Mouse (Mus musculus) naive thymus-derived CD4-positive, alpha-beta T cell, adult 2 months (primary cell): Measurements from ENCODE around the gene Unc119.

Source experiments
- DNase-seq: peaks from one replicate; pipeline ENCODE4 v3.0.0-alpha.2; 2011; ENCODE audit warnings: low read depth

The Unc119 gene

GRCm38 (mm10) chr11:78344328-78344889 lies 1.1 kb downstream of the Unc119 start:
- no peak for DNase-seq

DNA sequence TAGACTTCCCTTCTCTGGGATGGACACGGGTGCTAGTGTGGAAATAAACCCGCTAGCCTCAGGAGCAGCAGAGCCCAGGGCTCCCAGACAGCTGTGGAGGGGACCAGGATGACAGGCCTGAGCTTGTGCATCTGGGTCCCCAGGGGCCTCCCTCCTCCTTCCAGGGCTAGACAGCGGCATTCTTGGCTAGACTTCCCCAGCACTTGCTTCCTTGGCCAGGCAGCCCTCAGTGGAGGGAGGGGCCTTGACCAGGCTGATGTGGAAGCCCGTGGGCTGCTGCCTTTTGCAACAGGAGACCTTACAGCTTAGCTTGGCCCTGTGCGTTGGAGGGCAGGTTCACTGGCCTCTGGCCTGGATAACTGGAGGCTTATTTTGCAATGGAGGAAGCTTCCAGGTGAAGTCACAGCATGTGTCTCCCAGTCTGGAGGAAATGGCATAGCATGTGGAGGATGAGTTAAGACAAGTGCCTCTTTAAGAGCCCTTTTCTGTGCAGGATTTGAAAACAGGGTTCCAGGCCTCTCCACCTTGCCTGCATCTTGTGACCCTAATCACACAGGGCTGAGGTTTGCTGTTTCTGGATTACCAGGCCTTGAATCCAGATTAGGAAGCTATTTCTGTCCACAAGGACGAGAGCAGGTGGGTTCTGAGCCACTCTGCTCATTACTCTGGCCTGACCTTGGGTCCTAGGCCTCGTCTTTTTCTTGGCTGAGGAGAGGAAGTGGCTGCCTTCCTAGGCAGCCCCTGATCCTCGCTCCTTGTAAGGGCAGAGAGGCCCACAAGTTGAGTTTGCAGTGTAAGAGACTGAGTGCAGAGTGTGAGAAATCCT lies 1.8 kb downstream of the Unc119 start:
- no peak for DNase-seq

- peak; percentile 58 for DNase-seq
These were observed 2.5 kb downstream of the Unc119 start for GRCm38 (mm10) chr11:78345801-78346200.

DNA sequence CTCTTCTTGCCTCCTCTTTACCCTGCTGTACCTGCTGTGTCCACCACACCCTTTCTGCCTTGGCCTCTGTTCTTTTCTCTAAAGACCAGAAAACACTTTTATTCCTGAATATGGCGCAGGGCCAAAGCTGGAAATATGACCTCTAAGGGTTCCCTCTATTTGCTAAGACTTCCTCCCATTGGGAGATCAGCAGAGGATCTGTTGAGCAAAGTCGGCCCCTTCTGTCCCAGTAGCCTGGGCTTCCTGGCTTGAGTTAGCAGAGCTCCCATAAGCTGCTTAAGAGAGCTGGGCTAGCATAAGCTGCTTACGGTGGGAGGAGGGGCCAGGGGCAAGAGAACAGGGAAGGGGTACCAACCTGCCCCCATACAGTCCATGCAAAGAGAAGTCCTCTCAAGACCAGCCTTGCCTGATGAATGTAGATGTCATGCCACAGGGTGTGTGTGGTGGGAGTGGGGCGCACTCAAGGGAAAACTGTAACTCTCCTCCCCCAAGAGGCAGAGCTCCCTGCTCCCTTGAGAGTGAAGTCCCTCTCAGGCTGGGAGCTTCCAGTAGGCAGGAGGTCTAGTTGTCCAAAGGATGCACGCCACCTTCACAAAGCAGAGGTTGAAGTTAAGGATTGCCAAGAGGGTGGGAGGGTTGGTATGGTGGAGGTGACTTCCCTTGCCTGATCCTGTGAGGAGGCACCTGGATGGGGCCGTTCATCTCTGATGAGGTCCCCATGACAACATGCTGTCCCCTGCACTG lies 3.2 kb downstream of the Unc119 start:
- DNase-seq: no peak

GRCm38 (mm10) chr11:78347070-78347754 lies 3.9 kb downstream of the Unc119 start:
- DNase-seq: peak; percentile 83

DNA sequence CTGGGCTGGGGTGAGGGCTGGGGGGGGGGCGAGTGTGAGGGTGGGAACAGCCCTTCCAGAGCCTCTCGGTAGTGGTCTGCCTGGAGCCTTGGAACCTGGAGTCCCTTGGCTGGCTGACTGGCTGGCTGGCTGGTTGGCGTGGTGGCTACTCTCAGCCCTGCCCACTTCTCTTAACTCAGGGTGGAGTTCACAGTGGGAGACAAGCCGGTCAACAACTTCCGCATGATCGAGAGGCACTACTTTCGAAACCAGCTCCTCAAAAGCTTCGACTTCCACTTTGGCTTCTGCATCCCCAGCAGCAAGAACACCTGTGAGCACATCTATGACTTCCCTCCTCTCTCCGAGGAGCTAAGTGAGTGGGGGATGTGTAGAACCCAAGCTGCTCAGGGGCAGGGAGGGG lies 4.6 kb downstream of the Unc119 start:
- DNase-seq: no peak

DNA sequence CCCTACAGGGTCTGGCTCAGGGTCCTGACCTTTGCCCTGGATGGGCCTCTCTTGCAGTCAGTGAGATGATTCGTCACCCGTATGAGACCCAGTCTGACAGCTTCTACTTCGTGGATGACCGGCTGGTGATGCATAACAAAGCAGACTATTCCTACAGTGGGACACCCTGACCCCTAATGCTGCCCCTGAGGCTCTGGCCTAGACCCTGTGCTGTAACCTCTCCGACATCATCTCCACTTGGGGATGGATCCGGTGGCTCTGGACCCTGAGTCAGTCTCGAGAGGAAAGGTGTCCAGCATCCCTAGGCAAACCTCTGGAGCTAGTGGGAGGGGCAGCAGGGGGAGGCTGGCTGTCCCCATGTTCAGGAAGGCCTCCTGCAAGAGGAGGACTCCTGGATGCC lies 5.2 kb downstream of the Unc119 start:
- DNase-seq: no peak

DNA sequence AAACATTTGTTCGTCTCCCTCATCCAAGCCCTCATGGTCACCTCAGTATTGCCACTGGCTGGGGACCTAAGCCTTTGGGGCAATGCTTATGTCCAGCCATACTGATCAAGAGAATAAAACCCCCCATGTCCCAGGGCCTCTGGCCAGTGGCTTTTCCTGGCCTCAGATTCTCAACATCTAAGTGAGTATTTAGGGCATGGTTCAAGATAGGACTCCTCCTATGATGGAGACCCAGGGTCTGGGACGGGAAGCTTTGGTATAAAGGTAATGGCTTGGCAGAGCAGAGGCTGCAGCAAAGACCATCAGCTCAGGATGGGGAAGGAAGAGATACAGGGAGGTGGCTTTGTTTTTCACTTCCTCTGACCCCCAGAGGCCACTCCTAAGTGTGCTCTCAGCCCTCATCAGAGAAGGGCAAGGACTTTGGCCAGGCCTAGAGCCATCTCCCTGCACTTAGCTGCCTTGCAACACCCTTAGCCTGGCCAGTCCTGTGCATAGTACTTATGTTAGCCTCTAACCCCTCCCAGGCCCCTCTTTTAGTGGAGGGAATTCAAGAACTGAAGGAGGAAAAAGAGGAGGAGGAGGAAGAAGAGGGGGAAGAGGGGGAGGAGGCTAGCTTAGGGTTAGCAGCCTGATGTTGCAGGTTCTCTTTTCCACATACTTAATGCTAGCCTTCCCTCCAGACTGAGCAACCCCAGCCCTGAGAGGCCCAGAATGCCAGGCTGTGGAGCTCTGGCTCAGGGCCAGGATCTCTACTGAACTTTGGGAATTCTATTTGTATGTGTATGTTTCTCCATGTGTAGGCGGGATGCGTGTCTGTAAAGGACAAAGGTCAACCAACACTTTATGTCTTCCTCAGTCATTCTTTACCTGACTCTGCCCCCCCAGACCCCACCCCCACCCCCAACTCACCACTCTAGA lies 6.4 kb downstream of the Unc119 start:
- DNase-seq: no peak

DNA sequence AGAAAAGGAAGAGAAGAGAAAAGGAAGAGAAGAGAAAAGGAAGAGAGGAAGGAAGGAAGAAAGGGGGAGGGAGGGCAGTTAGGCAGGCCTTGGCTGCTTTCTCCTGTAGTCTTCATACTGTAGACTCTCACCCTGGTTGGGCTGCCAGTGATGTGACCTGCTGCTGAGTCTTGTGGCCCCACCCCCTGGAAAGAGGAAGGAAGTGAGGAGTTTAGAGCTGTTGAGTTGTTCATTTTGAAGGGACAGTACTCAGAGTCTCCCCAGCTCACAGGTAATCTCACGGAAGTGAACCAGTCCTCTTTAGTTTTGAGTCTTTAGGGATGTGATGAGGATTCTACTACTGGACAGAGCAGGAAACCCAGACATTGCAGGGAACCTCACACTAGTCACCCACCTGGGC lies 9.8 kb downstream of the Unc119 start:
- DNase-seq: no peak

- no peak for DNase-seq
These were observed 11.6 kb downstream of the Unc119 start for GRCm38 (mm10) chr11:78354905-78355304.

DNA sequence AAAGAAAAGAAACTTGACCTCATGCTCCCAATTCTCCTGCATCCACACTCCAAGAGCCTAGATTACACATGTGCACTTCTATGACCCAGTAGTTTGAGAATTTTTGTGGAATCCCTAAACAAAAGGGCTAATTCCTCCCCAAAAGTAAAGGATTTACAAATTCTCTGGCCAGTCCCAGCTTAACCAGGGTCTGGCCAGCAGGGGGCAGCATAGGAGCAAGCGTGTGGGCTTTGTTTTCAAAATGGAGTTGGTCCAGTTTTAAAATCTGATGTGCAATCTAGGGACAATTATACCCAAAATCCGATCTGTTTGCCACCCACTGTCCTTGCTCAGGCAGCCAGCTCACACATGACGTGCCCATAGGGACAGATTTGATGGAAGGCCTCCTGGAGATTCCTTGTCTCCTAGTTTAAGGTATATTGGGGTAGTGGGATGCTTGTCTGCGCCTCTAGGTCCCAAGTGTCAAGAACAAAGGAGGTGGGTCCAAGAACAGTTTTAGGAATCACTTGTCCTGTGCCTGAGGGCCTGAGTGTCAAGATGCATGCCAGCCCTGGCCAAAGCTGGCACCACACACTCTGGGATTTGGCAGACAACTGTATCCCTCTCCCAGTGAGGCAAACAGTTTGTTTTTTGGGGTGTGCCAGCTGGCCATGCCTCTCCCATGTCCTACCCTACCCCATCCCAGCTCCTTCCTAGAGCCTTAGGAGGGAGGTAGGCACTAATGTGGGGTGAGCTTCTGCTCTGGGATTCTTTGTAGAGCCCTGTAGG lies 12.4 kb downstream of the Unc119 start:
- peak; percentile 82 for DNase-seq

- peak; percentile 66 for DNase-seq
These were observed 15.2 kb downstream of the Unc119 start for GRCm38 (mm10) chr11:78358330-78359007.

DNA sequence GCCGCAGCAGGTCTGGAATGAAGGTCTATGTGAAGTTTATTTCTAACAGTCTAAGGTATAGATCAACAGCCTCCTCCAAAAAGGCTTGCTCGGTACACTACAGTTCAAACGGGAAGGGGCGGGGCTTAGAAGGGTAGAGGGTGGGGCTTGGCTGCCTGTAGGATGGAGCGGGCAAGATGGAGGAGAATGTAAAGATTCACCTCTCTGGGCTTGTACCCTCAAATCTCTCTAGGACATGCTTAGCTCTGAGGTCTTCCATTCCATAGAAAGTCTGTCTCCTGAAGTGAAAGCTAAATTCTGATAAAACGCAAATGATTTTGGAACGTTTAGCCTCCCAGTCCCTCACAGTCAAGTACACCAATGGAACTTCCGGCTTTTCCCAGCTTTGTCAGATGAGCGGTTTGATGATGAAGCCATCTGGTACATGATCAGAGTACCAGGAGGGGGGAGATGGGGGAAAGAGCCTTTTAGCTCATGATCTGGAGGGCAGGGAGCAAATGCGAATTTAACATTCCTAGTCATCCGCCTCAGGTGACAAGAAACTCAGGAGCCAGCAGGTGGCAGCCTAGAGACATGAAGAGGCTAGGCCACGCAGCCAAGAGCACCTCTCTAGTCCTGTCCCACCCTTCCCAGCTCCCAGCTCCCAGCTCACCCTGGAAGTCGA lies 17.0 kb downstream of the Unc119 start:
- peak; percentile 88 for DNase-seq

- DNase-seq: no peak
These were observed 17.5 kb downstream of the Unc119 start for GRCm38 (mm10) chr11:78360789-78361131.

DNA sequence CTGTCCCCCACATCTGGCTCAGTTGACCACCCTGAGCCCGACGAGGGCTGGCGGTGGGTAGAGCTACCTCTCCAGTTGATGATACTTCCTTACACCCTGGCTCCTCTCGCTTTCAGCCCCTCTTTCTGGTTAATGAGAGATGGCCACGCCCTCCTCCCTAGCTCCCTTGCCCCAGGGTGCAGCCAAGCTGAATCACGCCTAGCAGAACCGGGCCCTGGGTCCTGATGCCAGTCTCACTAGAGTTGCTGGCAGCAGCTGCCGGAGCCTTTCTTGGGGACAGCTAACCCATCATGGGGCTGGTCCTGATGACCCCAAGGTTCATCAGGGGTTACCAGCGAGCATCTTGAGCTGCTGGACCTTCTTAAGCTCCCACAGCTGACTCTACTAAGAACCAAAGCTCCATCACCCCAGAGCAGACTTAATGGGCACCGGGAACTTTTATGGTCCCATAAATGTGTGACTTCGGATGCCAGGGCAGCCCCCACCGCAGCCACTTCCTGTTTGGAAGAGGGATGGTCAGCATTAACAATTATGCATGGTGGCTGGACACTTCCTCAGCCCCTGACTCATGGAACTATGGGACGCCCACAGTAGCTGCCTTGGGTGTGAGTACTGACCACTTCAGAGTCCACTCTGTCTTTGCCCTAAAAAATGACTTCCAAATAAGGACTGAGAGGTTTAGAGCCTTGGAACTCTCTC lies 20.2 kb downstream of the Unc119 start:
- no peak for DNase-seq

DNA sequence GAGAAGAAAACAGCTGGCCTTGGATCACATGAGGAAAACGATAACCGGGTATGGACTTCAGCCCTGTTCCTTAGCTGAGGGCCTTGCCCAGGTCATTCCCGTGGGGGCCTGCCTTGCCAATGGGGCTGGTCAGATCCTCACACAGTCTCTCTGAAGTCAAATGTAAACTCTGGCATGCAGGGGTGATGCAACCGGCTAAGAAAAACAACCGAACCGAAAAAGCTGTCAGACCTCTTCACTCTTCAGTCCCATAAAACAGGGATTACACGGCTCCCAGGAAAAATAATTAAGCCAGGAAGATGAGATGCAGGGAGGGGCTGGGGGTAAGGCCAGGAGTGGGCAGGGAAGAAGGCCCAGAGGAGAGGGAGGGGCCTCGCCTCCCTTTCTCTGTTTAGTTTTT lies 20.8 kb downstream of the Unc119 start:
- DNase-seq: no peak

DNA sequence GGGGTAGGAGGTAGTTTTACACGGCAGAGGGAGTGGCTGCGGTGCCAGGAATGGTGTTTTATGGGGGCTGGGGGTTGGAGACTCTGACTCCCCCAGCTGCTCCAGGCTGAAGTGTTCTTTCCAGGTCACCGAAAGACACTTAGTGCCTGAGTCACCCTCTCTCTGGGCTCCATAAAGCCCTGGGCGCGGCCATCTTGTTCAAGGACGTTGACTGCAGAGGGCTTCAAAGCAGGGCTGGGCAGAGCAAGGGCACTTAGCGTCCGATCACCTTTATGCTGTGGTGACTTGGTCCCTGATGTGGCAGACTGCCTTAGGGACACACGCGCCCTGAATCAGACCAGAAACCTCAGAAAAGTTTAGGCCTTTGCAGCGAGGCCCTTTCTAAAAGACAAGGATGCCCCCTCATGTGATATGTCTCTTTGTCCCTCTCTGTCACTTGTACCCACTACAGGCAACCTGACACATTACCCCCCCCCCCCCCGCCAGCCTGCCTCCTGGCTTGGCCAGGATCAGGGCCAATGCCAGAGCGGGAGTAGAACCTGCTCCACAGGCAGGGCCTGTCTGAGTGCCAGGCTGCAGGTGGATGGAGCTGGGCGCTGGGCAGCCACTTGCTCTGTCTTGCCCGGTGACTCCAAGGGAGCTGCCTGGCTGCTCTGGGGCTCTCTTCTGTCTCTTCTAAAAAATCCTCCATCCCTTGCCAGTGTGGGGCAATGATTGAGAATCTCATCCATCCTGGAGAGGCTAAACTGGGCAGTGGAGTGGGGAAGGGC lies 24.4 kb downstream of the Unc119 start:
- no peak for DNase-seq

GRCm38 (mm10) chr11:78370389-78370788 lies 27.1 kb downstream of the Unc119 start:
- no peak for DNase-seq
